Mouse (Mus musculus) ES-Bruce4 (cell line): ENCODE measurements around the gene 4930415O20Rik.

Source experiments
- CTCF ChIP-seq: IDR thresholded peaks from one replicate; pipeline ENCODE4 v1.8.1; 2011; ENCODE audit warnings: low read depth, low read length
- POLR2A ChIP-seq: IDR thresholded peaks from one replicate; pipeline ENCODE4 v1.8.1; 2011; ENCODE audit warnings: low read length; ENCODE audit not compliant: insufficient read depth

GRCm38 (mm10) chr15:98568256-98569033, 2.4 kb upstream of the 4930415O20Rik start:
- TF ChIP-seq POLR2A (no peak), CTCF (no peak)
